Mouse (Mus musculus) right cerebral cortex, postnatal 14 days (tissue): ENCODE results near the gene Ube2s.
A peak's percentile ranks its signal among the peaks of the same experiment; 100 is the strongest.
"Not testable (repeated sequence)": the region's sequence is repeated elsewhere in the genome, so short reads cannot be mapped to it uniquely, and the experiment has no call there.

Source experiments
- DNase-seq: peaks from one replicate; pipeline ENCODE4 v3.0.0; 2022

Ube2s gene

DNA sequence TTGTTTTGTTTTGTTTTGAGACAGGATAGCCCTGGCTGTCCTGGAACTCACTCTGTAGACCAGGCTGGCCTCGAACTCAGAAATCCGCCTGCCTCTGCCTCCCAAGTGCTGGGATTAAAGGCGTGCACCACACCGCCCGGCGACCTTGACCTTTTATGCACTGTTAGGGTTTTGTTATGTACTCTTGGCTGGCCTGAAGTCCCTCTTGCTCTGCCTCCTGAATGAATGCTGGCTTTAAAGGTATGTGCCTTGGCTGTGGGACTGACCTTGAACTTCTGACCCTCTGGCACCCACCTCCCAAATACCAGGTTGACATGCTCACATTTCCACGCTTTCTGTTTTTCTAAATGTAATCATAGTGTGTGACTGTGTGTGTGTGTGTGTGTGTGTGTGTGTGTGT is 8.5 kb upstream of the Ube2s start:
- DNase-seq = not testable (repeated sequence)

DNA sequence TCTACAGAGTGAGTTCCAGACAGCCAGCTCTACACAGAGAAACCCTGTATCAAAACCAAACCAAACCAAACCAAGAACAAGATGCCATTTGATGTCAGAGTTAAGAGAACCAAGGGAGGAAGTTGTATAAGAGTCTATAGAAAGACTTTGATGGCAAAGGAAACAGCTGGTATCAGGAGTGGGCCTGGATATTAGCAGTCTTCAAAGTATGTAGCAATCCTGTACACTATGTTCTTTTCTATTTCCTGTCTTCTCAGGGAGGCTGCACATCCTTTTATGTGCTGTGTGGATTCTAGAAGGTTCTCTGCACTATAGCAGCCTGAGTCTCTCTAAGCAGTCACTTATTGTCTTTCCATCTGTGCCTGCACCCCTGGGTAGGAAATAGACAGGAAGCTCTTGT is 4.2 kb upstream of the Ube2s start:
- no peak for DNase-seq

DNA sequence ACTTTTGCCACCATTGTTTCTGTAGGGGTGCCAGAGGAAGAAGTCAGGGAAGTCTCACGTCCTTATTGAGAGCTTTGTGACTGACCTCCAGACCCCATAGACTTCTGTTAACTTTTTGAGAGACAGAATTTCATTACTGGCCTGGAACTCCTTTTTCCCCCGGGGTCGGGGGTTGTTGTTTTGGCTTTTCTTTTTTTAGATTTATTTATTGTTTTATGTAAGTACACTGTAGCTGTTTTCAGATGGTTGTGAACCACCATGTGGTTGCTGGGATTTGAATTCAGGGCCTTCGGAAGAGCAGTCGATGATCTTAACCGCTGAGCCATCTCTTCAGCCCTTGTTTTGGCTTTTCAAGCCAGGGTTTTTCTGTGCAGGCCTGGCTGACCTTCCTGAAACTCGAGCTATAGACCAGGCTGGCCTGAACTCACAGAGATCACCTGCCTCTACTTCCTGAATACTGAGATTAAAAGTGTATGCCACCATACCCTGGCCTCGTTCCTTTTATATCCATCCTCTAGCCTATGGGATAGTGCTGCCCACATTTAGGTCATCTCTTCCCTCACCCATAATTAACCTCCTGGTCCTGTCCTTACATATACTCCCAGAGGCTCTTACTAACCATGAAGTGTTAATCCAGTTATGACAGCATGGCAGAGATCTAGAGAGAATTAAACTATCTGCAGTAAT is 858 bp upstream of the Ube2s start:
- no peak for DNase-seq

DNA sequence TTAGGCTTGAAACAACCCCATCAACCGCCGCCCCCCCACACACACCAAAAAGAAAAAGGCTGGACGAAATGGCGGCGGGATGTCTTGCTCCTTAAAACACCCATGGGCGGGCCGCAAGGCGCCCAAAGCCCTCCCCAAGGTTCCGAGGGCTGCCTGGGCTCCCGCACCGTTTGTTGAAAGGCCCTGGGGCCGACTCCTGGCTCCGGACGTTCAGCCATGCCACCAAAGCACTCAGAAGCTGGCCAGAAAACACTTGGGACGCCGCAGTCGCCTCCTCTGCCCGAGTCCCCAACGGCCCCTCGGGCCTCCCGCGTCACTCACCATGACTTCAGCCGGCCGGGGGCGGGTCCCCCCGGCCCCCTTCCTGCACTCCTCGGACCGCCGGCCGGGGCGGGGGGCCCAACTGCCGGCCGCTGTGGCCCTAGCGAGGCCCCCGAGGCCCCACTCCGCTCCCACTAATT is 518 bp downstream of the Ube2s start:
- peak; percentile 38 for DNase-seq

DNA sequence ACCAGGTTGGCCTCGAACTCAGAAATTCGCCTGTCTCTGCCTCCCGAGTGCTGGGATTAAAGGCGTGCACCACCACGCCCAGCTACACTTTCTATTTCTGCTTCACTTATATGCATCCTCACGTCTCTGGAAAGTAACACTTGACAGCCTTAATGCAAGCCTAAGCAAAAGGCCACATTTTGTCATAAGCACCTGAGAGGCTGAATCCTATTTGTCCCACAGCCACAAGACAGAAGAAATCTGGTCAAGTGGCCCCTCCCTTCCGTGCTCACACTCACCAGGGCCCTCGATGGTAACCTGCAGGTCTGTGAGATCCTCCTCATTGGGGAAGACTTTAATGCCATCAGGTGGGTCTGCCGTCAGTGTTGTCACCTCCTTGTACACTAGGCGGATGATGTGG is 1.3 kb downstream of the Ube2s start:
- DNase-seq = not testable (repeated sequence)

DNA sequence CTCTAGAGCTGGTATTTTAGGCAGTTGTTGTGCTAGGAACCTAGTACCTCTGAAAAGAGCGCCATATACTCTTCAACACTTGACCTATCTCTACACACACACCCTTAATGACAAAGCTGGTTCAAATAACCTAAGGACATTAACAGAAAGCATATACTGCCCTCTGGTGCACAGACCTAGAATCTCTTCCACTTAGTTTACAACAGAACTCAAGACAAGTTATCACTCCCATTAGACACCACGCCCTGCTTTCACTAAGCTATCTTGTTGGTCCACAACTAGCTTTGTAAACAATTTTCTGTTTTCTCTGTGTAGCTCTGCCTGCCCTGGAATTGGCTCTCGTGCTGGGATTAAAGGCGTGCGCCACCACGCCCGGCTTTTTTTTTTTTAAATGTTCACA is 5.7 kb downstream of the Ube2s start:
- DNase-seq = no peak

DNA sequence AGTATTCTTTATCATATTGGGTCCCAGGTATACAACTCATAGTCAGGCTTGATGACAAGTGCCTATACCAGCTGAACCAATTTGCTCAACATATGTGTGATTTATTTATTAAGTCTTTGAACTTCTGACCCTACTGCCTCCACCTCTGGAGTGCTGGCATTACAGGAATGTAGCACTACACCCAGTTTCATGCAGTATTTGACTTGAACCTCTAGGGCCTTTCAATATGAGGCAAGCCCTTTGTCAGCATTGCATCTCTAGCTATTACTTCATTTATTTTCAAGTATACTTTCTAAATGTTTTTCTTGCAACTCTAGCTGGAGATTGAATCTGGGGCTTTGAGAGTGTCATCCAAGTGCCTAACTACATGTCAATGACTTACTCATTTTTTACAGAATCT is 10.1 kb downstream of the Ube2s start:
- no peak for DNase-seq

DNA sequence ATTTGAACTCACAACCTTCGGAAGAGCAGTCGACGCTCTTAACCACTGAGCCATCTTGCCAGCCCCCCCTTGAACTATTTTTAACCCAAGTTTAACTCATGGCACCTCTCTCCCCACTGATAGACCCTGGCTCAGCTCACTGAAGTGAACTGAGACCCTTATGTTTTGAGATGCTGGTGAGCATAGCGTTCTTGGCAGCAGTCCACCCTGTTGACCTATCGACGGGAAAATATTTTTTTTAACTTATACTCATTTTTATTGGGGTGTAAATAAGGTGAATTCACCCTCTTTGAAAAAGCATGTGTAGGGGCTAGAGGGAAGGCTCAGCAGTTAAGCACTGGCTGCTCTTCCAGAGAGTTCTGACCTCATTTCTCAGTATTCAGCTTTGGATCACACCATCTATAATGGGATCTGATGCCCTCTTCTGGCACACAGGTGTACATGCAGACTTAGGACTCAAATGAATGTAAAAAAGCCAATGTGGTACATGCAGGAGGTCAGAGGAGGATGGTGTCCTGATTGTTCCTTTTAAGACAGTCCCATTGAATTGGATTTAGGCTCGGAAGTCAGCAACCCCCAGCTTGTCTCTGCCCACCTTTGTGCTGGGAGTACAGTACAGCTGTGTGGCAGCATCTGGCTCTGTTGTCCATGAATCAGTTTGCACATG is 16.5 kb downstream of the Ube2s start:
- no peak for DNase-seq

DNA sequence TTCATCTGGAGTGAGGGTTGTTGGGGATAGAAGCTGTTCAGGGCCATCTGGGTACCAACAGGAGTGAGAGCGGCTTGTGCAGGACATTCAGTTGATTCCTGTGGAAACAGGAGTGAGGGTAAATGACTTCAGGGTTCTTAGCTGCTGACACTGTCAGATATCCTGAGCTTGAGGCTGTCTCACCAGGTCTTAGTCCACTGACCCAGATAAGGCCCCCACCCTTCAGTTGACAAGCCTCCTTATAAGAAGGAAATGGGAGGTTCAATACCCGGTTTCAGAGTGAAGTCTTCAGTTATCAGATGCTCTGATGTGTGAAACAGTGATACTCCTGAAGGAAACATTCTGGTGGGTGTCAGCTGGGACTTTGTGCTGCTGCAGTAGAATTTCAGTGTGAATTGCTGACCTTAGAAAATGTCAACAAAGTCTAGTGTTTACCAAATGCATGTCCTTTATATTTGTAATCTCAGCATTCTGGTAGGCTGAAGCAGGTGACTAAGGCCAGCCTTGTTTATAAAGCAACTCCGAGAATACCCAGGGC is 17.7 kb downstream of the Ube2s start:
- DNase-seq = no peak

DNA sequence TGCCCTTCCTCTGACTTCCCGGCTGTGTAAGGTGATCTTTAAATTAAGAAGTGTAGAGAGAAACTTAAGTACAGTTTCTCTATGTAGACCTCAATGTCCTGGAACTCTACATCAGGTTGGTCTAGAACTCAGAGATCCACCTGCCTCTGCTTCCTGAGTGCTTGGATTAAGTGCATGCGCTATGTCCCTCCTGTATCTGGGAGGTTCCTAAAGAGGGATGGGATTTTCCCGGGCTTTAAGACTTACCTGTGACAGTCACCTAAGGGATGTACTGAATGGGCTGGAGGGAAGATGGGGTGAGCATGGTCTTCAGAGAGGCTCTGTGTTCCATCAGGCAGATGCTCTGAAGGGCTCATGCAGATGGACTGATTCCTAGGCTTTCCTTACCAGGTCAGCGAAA is 18.7 kb downstream of the Ube2s start:
- no peak for DNase-seq

DNA sequence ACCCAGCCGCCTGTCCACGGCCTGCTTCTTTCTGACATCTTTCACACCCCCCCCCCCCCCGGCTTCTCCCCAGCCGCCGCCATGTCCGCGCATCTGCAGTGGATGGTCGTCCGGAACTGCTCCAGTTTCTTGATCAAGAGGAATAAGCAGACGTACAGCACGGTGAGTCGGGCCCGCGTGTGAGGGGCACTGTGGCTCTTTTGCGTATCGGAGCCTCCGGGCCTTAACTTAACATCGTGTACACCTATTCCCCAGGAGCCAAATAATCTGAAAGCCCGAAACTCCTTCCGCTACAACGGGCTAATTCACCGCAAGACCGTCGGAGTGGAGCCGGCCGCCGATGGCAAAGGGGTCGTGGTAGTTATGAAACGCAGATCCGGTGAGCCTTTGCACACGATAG is 19.1 kb downstream of the Ube2s start:
- not testable (repeated sequence) for DNase-seq

DNA sequence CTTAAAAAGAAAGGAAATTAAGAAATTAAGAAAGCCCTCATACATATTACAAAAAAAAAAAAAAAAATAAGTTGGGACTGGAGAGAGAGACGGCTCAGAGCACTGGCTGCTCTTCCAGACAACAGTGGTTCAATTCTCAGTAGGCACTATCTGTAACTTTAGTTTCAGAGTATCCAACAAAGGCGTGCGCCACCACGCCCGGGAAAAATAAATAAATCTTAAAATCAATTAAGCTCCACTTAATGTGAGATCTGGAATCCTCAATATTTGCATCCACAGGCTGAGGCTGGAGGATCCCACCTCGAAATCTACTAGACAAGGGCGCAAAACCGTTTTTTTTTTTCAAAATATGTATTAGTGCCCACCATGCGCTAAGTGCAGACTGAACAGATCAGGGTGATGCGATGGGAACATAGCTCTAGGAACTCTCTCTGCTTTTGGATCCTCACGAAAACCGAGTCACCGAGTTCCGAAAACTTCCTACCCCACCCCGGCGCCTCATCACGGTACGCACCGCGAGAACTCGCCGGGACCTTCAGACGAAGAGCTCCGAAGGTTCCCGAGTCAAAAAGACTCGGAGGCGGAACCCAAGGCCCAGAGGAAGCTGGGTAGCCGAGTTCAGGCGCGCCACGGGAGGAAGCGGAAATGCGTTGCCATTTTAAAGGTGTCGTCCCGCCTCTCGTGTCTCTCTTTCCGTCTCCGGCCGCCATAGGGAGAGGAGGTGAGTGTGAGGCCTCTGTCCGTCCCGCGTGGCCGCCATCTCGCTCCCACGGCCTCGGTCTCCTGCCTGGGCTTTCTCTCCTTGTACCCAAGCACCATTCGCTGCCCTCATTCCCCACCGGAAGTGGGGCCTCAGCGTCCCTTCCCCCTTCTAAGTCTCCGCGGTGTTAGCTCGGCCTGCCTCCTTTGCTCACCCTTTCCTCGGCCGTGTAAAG is 19.8 kb downstream of the Ube2s start, which contains the start of gene Rpl28:
TSS of gene Rpl28 (plus strand) at position 597 of the 935 bp plus-strand sequence.
- peak; percentile 94 for DNase-seq

DNA sequence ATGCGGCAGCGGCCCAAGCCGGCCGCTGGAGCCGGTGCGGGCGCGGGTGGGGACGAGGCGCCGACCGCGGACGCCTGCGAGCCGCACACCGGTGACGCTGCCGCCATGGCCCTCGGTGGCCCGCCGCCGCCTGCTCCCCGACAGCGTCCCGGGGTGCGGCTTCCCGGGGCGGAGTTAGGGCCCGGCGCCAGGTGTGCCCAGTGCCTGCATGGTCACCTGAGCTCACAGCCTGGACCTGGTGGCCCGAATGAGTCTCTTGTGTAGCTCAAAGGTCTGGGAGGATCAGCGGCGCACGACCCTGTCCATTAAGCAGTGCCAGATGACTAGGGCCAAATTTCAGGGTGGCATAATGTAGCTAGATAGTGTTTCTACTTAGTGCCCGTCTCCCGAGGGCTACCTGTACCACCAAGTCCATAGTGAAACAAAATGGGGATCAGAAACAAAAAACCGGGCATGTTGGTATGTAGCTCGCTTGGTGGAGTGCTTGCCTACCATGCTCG is 22.9 kb downstream of the Ube2s start, which contains the start of gene Tmem238:
TSS of gene Tmem238 (minus strand) at position 221 of the 500 bp plus-strand sequence.
- DNase-seq = peak; percentile 28

DNA sequence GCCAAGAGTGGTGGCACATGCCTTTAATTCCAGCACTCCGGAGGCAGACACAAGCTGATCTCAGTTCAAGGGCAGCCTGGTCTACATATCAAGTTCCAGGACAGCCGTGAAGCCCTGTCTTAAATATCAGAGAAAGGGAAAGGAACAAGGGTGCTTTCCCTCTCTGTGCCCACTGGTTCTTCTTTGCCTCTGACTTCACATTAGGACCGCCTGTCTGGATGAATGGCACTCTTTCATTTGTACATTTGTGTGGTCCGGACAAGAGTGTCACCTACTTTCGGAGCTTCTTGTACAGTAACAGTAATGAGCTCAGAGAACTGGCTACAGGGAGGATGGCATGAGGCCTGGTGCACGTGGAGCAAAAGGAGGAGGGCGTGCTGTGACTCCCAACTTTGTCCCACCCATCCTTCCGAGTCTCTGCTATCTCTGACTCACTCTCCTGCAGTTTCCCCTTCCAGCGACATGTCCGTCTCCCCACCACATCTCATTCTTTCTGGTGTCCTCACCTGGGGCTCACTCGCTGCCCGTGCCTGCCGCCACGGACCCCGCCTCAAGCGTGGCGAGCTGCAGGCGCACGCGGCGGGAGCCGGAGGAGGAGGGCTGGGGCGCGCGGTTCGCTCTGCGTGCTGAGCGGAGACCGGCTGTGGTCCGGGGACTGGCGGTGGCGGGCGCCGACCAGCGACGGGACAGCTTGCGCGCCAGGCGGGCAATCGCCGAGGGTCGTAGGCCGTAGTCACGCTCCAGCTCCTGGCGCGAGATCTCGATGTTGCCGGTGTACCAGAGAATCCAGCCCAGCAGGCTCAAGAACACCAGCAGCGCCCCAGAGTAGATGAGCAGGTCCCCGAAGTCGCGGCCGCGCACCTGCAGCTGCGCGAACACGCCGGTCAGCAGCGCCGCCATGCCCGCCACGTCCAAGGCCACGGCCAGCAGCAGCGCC is 23.6 kb downstream of the Ube2s start:
- DNase-seq = peak; percentile 64

DNA sequence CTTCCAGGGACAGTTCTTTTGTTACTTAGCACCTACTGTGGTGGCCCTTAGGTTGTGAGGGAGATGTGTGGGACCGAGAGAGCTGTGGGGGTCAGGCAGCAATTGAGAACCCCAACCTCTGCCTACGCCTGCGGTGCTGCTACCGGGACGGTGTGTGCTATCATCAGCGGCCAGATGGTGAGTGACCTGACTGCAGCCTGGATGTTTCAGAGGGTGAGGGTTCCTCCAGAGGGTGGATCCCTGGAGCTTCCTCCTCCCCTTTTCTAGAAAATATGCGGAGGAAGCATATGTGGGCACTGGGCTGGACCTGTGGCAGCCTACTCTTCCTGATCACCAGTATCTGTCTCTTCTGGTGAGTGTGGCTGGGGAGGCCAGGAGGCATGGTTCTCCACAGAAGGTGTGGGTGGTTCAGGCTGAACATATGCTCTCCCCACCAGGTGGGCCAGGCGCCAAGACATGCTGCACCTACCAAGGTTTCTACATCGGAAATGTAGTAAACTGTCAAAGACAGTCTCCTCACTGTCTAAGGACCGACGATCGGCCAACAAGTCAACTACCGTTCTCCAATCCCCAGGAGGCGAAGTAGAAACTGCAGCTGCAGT is 28.6 kb downstream of the Ube2s start:
- DNase-seq = peak; percentile 43

DNA sequence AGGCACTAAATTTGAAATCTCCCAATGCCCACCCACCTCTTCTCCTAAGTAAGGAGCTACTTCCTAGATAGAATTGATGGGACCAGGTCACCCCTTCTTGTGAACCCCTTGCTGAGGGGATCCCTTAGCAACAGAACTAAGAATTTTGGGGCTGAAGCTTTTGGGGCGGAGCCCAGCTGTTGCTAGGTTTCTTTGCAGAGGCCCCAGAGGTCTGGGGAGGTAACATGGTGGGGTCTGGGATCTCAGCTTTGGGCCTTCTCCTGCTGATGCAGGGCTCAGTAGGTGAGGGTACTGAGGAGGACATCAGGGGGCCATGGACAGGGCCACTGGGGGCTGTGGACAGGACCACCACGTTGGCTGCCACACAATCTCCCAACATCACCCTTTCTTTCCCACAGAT is 29.6 kb downstream of the Ube2s start, which contains the start of the genes Il11 and Tmem190:
TSS of gene Il11 (minus strand) at position 101 of the 400 bp plus-strand sequence.
TSS of gene Tmem190 (plus strand) at position 179 of the 400 bp plus-strand sequence.
- DNase-seq = no peak

DNA sequence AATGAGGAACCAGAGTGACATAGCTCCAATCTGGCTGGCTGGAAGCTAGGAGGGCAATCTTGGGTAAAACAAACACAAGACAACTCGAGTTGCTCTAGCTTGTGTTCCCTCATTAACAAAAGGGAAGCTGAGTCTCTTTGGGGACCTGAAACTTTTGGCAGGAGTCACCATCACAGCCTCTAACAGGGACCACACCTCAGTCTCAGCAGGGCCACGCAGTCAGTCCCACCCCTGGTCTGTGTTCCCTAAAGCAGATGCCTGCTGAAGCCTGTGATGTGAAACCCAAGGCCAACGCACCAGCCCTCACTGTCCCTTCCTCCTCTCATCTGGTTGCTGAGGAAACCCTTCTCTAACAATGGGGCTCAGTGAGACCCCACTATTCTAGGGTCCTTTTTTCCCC is 30.3 kb downstream of the Ube2s start:
- no peak for DNase-seq

DNA sequence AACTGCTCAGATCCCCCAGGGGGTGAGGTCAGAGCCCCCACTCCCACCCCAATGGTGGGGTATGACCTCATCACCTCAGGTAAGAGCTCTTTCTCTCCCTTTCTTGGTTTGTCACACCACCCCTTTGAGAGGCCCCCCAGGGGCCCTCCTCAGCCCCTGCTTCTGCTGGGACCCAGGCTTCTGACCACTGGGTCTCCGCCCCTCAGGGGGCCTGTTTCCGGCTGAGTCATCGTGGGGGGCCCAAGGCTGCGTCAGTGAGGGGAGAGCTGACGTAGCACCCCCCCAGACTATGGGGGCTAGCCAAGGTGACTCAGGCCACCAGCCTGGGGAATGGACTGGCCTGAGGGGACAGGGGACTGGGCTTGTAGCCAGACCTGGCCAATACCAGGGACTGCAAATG is 32.5 kb downstream of the Ube2s start:
- DNase-seq = no peak

DNA sequence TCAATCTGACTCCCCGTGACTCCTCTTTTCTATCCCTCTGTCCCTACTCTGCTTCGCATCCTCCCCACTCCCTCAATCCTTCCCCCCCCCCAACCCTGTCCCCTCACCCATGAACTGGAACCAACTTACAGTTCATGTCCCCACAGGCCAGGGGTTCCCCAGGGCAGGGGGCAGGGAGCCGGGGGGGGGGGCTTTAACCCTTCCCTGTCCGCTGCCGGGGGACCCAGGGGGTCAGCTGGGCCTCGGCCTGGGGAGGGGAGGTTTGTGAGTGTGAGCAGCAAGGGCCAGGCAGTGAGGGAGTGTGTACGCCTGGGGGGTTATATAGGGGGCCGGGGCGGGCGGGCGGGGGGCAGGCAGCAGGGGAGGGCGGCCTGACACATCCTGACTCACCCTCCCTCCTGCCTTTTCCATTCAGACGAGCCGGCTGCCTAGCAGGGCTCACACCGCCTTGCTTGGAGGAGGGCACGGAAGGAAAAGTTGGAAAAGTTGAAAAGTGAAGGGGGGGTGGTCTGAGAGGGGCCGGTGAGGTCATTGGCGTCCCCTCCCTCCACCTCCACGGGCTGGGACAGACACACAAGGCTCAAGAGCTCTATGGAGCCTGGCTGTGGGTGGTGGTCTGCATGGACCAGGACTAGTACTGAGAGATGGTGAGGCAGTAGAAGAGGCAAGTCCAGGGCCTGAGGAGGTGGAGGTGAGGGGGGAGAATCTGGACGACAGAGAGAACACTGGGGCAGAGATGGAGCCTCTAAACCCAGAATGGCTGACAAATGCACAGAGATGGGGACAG is 34.3 kb downstream of the Ube2s start:
- no peak for DNase-seq
